Mouse (Mus musculus) MN1 (cell line): ENCODE measurements at regions not wholly inside any gene's neighbourhood (a gene's known extent, or its start where the extent isn't known, plus 50 kb on each side); places are given as distances from the start of the nearest gene placed in this dataset.
"Not testable (repeated sequence)": the region's sequence is repeated elsewhere in the genome, so short reads cannot be mapped to it uniquely, and the experiment has no call there.

Experiments used
- DNase-seq: peaks from one replicate; pipeline ENCODE4 v3.0.0-alpha.2; 2016; ENCODE audit warnings: low spot score

DNA sequence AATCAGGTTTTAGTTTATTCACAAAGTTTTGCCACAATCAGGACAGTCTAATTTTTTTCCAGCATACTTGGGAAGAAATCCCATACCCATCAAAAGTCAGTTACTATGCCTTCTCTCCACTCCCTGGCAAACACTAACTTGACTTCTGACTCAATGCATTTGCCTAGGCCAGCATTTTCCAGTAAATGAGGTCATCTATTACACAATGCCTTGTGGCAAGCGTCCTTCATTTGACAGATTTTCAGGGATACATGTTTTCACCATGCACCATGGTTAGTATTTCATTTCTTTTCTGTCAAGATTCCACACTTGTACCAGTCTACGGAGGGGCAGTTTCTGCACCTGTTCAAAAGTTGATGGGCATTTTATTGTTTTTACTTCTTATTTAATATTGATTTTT is 88.4 kb upstream of the Slc2a12 start:
- not testable (repeated sequence) for DNase-seq

DNA sequence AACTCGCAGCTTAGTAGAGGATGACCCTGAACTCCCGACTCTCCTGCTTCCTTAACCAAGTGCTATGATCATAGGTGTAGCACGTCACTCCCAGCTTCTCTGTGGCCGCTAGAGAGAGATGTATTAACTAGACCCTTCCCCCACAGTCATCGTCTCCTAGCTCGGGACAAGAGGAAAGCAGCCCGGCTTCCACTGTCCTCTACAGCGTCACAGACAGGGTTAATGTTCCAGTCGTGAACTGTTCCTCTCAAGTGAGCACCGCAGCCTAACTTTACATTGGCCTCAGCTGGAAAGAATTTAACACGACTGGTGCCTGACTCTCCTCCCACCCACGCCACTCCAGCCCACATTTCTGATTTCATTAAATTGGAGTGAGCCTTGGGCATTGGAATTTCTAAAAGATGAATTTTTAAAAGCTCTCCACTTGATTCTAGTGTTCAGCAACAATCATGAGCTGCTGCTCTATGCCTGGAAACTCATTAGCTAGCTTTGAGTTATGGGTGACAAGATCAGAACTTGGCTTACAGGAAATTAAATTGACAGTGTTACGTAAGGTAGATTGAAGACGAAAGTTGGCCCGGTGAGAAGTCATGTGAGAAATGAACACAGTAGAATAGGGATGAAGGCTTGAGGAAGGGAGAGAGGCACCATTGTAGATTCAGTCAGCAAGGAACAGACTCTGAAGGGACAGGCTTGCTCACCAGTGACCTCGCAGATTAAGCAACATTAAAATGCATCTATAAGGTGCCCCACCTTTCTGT is 75.4 kb upstream of the Slc2a12 start:
- DNase-seq = not testable (repeated sequence)

DNA sequence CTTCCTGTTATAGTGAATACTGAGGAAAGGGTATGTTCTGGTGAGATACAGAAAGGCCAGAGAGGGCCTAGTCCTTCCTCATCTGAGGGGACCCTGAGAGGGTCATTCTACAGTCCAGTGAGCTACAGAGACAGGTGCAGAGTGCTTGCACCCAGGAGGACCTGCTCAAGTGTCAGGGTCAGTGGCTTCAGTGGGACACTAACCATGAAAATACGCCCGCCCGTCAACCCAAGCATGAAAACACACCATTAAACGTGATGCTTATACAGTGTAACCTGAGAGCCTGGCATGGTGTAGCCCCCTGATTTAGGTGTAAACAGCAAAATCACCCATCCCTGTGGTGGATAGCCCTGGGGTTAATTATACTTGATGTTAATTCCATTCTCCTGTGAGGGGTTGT is 70.8 kb upstream of the Slc2a12 start:
- DNase-seq = not testable (repeated sequence)

DNA sequence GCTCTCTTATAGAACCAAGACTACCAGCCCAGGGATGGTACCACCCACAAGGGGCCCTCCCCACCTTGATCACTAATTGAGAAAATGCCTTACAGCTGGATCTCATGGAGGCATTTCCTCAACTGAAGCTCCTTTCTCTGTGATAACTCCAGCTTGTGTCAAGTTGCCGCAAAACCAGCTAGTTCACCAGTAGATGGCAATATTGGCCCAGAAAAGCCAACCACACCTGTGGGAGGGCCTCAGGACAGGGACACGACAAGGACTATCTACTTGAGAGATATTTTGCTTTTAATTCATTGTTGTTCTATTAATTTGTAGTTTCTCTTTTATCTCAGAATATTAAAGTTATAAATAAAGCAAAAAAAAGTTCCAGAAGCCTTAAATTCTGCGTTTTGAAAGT is 65.4 kb upstream of the Slc2a12 start:
- DNase-seq = peak; percentile 78

DNA sequence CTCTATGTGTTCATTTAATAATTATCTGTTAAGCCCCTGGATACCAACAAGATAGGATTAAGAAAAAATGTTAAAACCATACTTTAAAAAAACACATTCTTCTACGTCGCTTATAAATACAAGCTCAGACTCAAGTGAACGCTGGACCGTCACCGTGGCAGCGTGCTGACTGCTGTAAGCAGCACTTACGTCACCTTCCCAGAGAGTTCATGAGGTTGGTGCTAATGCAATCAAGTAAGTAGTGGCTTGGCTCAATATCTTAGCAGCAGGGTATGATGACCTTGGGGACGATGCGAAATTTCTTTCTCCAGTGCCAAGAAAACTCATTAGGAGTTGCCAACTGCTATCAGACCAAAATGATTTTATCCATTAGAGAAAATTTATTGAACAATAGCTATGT is 63.5 kb upstream of the Slc2a12 start:
- DNase-seq = peak; percentile 16

DNA sequence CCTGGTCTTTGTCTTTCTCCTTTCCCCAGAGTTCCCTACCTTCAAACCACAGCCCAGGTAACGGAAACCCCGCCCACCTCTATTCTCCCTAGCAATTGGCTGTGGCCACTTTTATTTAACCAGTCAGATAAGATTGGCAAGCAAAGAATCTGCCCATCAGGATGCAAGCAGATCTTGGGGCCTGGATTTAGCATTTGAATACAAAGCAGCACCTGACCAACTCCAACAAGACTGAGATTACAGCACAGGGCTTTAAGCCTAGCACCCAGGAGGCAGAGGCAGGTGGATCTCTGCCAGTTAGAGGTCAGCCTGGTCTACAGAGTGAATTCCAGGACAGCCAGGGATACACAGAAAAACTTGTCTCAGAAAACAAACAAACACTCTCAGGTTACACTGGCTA is 61.5 kb upstream of the Slc2a12 start:
- not testable (repeated sequence) for DNase-seq

DNA sequence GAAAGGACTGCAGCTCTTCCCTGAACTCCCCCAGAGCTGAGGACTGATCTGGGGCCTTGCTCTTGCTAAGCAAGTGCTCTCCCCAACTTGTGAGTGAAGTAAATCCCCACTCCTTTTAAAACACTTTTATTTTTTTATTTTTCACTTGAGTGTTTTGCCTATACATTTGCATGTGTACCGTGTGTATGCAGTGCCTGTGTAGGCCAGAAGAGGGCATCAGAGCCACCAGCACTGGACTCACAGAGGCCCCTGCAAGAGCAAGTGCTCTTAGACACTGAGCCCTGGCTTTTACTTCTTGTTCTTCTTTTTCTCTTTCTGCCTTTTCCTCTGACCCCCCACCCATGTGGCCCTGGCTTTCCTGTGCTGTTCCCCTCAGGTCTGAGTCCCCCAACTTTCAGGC is 56.2 kb upstream of the Slc2a12 start:
- not testable (repeated sequence) for DNase-seq

DNA sequence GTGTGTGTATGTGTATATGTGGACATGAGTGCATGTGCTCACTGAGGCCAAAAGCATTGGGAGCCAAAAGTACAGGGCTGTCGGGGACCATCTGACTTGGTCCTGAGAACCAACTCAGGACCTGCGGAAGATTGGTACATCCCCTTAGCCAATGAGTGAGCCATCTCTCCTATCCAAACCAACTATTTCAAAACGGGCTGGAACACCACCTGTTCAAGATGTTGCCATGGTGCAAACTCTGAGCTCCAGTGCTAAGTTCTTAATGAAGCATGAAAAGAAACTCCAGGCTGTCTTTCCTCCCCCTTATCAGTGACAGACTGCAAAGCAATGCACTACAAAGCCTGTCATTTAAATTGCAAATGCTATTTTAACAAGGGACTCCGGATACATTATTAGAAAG is 53.1 kb upstream of the Slc2a12 start:
- not testable (repeated sequence) for DNase-seq

DNA sequence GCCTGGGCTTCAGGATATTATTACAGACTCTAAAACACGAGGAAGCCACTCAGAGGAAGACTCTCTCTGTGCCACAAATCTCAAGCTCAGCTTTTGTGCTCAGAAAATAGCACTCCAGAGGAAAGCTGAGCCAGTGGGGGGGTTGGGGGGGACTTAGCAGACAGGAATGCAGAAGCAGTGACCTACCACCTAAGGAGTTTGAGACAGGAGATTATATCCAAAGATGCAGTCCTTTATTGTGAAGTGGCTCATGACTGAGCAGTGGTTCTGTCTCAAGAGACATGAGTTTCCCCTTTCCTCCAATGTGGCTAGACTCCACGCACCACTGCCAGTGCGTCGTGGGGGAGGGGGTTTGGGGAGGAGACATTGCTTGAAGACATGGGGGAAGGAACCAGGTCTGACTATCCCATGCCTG is 52.6 kb upstream of the Slc2a12 start:
- DNase-seq = not testable (repeated sequence)

DNA sequence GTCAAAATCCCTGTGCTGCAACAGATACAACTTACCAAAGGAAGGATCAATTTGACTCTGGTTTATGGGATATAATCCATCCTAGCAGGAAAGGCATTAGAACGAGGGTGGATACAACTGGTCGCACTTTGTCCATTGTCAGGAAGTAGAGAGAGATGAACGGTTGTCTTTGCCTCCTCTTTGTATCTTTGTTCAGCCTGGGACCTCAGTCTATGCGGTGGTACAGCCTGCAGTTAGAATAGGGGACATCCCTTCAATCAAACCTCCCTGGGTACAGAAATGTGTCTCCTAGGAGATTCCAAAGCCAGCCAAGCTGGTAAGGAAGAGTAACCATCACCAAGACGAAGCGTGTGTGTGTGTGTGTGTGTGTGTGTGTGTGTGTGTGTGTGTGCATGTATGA is 52.1 kb upstream of the Slc2a12 start:
- not testable (repeated sequence) for DNase-seq
